Mouse (Mus musculus) c-Kit-positive CD71-positive TER-119-negative erythroid progenitor cells, embryonic 14.5 days (primary cell): Measurements from ENCODE around the gene Arhgap19.

Experiments used
- DNase-seq: peaks from one replicate; pipeline ENCODE4 v3.0.0-alpha.2; 2013; ENCODE audit warnings: low read depth

The Arhgap19 gene

DNA sequence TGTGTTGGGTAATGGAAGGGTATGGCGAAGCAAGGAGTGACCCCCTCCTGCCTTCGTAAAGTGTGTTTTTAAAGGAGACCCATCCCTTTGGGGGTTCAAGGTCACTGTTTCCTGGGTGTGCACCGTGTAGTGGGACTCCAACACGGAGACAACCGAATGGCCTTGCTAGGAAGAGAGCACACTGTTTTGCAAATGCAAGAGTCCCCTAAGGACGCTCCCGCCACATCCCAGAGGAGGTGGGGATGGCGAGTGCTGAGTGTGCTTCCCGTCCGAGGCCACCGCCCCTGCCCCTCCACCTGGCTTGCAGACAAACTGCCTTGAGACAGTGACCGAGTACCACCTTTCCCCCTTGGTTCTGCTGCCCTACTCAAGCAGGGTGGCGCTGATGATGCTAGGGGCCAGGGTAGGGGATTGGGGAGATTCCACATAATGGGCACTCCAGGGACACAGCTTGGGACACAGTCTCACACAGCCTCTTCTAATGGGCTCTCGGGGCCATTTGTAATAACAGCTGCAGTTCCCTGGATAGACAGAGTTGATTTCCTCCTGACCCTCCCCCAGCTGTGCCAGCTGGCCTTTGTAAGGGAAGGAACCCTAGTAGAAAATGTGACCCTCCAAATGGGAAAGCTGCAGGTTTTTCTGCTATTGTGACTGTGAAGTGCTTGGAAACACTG lies 30.0 kb upstream of the Arhgap19 start:
- DNase-seq = no peak

DNA sequence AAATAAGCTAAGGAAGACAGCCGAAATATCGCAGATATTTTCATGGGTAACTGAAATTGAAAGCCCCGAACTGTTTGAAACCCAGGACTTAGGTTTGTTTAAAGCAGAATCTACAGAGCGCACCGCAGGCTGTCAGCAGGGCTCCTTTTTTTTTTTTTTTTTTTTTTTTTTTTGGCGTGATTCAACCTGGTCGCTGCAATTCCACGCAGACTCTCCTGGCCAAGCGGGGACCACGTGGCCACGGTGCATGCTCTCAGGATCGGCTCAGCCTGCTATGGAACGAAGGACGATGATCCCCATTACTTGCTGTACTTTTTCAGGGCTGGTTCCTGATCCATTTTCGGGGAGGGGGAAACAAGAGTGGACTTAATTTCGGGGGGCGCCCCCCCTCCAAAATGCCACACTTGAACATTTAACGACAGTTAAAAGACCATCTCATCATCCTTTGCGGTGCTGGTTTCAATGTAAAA lies 29.3 kb upstream of the Arhgap19 start:
- no peak for DNase-seq

DNA sequence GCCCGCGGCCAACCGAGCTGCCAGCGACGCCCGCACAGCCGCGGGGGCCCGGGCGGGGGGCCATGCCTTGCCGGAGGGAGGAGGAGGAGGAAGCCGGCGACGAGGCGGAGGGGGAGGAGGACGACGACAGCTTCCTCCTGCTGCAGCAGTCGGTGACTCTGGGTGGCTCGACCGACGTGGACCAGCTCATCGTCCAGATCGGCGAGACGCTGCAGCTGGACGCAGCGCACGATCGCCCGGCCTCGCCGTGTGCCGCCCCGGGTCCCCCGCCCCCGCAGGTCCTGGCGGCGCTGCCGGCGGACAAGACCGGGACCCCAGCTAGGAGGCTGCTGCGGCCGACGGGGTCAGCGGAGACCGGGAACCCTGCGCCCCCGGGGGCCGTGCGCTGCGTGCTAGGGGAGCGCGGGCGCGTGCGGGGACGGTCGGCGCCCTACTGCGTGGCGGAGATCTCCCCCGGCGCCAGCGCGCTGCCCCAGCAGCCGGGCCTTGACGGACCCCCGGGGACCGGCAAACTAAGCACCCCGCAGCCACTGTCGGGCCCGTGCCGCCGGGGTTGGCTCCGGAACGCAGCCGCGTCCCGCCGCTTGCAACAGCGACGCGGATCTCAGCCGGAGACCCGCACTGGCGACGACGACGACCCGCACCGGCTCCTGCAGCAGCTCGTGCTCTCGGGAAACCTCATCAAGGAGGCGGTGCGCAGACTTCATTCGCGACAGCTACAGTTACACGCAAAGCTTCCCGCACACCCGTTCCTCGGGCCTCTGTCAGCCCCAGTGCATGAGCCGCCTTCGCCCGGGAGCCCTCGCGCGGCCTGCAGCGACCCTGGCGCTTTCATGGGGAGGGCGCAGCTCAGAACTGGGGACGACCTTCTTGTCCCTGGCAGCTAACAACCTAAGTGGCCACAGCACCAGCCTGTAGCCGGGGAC lies 28.5 kb upstream of the Arhgap19 start:
- DNase-seq = no peak

DNA sequence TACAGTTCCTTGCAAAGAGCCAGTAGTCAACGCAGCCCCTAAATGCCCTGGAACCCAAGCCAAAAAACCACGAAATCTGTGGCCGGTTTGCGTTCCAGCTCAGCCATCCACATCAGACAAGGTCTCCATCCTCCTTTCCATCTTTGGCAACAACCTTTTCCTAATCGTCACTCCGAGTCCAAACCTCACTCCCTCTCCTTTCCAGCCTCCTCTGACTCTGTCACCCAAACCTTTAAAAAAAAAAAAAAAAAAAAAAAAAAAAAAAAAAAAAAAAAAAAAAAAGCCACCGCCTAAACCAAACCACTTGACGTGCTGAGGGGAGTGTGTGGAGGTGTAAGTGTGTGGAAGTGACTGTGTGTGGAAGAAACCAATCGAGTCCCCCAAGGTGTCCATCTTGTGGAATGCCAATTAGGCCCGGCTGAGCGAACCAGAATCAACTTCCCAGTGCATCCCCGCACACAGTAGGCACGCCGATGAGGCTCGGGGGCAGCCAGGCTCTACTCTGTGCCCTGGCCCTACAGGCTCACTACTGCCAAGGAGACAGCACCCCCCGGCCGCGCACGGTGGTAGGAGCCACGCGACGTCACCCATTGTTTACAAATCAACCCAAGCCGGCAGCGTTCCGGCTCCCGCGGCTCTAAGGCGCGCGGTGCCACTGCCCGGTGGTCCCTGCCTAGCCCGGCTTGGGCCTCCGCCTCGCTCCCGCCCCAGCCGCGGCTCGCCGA lies 27.7 kb upstream of the Arhgap19 start, which contains the start of gene Frat1:
TSS of gene Frat1 (plus strand) at position 590 of the 725 bp plus-strand sequence.
- peak; percentile 80 for DNase-seq

DNA sequence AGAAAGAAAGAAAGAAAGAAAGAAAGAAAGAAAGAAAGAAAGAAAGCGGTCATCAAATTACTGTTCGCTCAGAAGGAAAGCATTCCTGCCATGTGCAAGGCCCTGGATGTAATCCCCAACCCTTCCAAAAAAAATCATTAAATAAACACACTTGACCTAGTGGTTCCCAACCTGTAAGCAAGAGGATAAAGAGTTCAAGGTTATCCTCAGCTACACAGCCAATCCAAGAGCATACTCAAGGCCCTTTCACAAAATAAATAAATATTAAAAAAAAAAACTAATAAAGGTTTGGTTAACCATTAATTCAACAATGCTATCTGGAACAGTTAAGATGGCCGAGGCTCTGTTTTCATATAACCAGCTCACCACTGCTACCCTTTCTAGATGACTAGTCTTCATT lies 27.1 kb upstream of the Arhgap19 start:
- DNase-seq = no peak

DNA sequence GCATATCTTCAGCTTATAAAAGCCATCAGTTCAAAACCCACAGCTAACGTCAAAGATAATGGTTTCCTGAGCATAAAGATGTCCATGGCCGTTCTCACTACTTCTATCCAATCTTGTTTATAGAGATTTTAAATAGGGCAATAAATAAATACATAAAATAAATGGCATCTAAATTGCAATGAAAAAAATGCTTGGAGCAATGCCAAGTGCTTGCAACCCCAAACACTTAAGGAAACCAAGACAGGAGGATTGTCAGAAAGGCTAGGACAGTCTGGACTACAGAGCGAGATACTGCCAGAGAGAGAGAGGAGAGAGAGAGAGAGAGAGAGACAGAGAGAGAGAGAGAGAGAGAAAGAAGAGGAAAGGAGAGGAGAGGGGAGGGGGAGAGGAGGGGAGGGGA lies 24.7 kb upstream of the Arhgap19 start:
- DNase-seq = no peak

DNA sequence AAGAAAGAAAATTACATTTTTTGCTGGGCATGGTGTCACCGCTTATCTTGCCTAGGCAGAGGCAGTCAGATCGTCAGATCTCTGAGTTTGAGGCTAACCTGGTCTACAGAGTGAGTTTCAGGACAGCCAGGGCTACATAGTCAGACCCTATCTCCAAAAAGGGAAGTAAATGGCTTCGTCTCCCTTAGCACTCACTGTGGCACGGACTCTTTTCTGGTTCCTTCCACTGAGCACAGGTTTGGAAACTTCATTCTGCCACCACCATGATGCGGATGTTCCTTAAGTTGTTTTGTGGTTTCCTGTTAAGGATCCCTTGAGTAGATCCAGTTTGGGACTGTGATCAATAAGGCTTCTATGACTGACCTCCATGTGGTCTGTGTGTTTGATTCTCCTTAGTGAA lies 23.1 kb upstream of the Arhgap19 start:
- no peak for DNase-seq

DNA sequence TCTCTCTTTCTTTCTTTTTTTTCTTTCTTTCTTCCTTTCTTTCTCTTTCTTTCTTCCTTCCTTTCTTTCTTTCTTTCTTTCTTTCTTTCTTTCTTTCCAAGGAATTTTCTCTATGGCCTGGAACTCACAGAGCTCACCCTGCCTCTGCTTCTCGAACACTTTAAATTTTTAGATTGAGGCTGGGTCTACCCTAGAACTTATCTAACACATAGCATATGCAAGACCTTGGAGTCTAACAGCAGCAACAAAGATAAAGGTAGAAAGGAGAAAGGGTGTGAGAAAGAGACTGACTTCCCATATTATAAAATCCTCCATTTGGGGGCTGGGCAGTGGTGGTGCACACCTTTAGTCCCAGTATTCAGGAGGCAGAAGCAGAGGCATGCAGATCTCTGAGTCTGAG lies 20.7 kb upstream of the Arhgap19 start:
- no peak for DNase-seq

DNA sequence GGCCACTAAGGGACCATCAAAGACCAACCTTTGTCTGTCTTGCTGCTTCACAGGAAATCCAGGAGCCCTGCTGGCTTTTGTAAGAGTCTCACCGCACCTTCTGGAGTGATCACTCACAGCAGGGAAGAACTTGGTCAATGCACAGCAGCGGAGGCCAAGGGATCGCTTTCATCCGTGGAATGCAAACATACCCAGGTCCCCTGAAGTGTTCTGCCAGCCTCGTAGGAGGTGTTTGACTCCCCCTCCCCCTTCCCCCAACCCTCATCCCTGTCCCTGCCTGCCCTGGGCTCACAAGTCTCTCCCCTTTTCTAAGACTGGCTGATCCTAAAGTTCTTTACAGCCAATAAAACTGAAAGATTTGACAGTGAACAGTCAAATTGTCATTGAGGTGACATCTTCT lies 19.6 kb upstream of the Arhgap19 start:
- DNase-seq = no peak

DNA sequence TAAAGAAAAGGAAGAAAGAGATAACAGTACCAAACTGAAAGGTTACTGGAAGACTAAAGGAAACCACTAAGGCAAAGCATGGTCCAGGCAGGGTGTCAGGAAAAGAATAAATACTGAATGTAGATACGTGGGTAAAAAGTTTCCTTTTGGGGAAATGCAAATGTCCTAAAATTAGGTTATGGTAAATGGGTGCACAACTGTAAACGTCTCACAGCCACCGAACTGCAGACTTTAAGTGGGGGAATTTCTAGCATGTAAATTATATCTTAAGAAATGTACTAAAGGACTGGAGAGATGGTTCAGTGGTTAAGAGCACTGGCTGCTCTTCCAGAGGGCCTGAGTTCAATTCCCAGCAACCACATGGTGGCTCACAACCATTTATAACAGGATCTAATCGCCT lies 16.9 kb upstream of the Arhgap19 start:
- no peak for DNase-seq

DNA sequence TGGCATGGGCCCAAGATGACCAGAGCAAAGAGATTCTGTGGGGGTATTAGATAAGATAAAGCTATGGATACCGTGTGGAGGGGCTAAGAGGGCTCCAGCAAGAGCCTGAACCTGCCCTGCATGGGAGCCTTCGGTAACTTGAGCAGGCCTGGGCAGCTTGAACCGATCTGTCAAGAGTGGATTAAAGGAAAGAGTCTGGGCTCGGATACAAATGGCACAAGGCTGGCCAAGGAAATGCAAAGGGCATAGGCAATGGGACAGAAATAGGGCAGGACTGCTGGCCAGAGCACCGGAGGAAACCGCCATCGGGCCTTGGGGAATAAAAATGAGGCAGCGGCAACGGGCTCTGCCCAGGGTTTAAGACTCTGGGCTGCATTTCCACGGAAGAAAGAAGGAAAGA lies 15.5 kb upstream of the Arhgap19 start:
- DNase-seq = no peak

DNA sequence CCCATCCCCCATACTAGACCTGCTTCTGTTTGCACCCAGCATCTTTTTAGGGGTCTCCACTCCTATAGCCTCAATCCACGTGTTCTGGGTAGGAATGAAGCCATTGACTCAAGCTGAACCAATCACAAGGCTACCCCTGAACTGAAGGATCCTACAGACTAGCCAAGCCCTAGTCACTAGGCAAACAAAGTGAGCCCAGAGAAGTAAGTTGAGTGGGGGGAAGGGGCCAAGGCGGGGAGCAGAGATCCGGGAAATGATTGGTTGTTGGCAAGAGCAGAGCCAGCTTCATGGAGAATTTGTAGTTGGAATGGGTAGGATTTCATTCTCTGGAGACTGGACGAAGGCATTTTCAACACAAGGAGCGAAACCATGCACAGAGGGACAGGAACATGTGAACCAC lies 15.1 kb upstream of the Arhgap19 start:
- DNase-seq = no peak

DNA sequence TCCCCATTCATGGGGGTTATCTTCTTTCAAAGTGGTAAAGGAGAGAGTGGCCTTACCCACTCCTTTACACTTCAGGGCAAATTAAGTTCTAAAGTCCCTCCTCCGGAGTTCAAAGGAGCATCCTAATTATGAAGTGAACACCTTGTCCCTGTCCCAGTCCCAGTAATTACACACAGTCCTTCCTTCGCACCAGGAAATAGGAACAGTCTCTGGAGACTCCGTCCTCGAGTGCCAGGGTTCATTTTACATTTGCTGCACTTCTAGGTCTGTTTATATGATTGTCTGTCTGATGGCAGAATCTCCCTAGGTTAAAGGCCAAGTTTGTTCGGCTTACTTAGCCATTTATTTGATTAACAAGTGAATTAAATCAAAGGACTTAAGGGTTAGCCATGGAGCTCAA lies 14.6 kb upstream of the Arhgap19 start:
- no peak for DNase-seq

DNA sequence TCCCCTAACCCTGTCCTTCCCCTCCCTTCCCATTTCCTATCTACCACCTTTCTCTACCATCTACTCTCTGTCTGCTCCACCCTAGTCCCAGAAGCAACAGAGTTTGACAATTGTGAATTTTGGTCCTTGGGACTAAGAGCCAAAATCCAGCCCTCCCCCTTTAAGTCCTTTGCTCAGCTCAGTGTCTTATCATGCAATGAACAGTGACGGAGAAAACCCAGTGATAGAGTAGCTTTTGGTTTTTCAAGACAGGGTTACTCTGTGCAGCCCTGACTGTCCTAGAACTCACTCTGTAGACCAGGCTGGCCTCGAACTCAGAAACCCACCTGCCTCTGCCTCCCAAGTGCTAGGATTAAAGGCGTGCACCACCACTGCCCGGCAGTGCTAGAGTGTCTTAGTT lies 11.5 kb upstream of the Arhgap19 start:
- DNase-seq = no peak

DNA sequence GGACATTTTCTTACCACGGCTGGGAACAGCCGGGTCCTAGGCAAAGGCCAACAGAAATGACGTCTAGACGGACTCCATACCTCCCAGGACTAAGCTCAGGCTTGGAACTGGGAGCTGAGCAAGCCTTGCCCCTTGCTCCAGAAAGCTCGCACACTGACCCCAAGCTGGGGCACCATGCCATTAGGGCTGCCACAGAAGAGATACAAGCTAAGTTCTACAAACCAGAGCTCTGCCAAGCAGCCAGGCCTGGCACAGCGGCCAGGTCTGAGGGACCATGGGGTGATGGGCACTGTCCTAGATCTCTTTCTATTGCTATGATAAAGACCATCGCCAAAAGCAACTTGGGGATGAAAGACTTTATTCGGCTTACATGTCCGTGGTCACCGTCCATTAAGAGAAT lies 10.7 kb upstream of the Arhgap19 start:
- DNase-seq = no peak

DNA sequence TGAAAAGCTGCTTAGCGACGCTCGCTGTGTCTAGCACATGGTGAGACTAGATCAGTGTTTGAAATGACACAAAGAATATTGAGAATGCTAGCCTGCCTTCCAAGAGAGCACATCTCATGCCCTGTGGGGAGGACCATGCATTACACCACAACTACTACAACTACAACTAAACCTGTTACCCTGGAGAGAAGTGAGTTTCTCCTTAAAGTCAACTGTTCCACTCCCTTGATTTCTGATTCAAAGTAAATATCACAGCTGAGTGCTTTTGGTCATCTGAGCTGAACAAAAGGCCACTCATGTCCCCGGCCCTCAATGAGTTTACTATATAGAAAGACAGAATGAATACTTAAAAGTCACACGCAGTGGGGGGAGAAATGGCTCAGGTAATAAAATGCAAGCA lies 8.2 kb upstream of the Arhgap19 start:
- no peak for DNase-seq

DNA sequence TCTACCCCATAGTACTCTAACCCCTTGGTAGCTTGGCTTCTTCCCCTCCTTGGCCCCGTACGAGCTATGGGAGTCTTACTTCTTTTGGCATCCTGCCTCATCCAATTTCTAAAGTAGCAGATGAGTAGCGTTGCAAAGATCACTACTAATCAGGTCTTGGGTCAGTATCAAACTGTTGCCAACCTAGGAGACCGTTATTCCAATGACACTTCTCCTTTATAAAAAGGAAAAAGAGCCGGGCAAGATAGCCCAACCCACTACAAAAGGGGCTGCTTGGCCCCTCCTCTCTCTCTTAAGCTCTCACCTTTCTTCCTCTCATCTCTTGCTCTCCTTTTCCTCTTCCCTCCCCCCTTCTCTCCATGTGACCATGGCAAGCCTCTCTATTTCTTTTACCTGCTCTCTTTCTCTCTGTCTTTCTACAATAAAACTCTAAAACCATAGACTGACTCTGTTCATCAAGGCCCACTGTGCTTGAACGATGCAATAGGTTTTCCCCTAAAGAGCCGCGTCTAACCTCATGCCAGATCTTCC lies 6.3 kb upstream of the Arhgap19 start:
- no peak for DNase-seq

DNA sequence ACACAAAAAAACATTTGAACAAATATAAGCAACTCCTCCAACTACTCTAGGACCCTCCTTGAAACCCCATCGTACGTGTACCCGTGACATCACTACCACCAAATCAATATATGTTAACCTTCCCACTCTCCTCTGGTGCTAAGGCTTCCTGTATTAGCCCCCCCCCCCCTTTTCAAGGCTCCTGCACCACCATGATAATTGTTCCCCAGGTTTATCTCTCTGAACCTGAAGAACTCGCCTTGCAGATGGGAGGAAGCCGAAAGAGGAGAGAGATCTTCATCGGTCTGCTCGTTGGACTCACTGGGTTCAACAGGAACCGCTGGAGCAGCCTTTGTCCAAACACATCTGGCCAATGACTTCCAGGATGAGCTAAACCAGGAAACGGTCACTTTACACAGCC lies 5.7 kb upstream of the Arhgap19 start:
- no peak for DNase-seq

DNA sequence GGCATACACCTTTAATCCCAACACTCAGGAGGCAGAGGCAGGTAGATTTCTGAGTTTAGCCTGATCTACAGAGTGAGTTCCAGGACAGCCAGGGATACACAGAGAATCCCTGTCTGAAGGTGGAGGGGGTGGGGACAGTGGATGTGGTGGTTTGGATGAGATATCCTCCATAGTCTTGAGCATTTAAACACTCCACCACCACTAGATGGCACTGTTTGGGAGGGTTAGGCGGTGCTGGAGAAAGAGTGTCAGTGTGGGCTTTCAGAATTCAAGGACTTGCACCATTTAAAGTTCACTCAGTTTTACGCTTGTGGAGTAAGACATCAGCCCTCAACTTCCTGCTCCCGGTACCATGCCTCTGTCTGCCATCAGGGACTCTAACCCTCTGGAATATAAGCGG lies 4.0 kb upstream of the Arhgap19 start:
- DNase-seq = no peak

DNA sequence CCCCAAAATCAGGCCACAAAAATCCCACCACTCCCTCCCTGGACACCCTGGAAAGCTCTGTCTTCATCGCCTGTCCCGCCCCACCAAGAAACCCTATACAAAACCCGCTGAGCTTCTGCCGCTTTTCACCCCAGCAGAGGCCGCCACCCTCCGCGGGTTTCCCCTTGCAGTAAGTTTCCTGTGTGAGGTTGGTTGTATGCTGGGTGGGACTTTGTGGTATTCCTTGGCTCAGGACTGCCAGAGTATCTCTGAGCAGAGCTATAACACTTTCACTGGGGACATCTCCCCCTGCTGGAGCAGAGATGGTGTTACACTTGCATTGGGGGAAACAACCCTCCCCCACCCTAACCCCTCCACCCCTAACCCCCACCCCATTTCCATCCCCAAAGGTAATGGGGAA lies 1.5 kb upstream of the Arhgap19 start:
- DNase-seq = no peak

DNA sequence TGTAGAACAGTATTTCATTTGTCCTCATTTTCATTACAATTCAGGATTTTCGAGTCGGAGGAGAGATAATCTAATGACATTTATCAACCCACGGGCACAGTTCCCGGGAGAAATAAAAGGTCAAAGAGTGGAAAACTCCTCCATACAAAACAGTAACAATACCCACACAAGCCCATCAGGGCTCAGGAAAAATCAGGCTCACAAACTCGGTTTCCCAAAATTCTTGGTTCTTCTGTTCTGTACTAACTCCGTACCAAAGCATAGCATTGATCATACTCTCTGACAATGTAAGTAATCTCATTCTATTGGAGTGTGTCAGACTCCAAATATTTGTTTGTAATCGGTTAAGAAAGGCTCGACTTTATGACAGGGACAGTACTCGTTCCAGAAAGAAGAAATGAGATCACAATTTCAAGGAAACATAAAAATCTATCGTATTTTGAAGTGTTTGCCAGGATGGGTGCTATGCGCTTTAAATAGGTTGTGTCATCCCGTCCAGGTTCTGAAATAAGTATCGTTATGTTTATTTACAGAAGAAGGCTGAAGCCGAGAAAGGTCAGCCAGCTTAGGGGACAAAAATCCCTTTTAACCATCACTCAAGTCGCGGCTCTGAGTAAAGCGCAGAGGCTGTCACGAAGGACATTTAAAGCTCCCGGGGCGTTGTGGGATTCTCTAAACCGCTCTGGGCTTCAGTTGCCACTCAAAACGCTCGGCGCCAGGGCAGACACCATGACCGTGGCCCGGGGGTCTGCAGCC lies 683 bp downstream of the Arhgap19 start:
- no peak for DNase-seq

DNA sequence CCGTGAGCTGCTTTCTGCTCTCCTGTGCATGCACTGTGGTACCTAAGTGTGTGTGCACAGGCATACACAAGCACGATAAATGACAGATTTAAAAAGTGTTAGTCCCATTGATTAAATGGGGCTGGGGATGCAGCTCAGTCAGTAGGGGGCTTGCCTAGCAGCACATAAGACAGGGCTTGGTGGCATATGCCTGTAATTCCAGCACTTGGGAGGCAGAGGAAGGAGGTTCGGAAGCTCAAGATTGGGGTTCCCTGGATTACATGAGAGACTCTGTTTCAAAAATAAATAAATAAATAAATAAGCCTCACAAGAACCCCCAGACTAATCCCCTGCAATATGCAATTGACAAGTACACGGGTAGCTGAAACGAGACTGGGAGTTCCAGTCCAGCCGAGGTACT lies 1.4 kb downstream of the Arhgap19 start:
- no peak for DNase-seq
